Mouse (Mus musculus): ENCODE data around the gene Bmp7.
A peak's percentile ranks its signal among the peaks of the same experiment; 100 is the strongest.

Gene Bmp7

GRCm38 (mm10) chr2:172940003-172940798 is at the start of gene Bmp7:
Gene Bmp7, minus strand, starts transcription at chr2:172940321.
- peak; percentile 83 for DNase-seq

- peak; percentile 49 for DNase-seq
Measured at GRCm38 (mm10) chr2:172982776-172983561, 42.8 kb upstream of the Bmp7 start.

DNA sequence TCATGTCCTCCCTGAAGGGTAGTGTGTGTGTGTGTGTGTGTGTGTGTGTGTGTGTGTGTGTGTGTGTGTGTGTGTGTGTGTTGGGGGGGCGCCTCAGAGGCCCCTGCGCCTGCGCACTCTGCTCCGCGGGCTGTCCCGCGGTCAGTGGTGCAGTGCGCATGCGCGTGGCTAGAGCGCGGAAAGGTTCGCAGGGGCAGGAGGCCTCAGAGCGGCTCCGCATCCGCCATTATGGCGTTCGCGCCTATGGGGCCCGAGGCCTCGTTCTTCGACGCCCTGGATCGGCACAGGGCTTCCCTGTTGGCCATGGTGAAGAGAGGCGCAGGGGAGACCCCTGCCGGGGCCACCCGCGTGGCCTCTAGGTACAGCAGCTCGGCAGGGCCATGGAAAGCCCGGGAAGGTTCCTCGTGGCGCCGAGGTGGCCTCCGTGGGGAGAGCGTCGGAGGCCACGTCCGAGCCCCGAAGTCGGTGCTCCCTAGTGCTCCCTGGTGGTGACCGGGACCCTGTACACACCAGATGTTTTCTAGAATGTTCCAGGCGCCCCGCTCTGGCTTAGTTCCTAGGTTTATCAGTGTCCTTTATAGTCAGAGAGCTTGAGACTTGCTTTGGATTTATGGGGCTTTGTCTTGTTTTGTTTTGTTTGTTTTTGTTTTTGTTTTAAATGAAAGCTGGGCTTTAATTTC is 39.7 kb upstream of the Bmp7 start:
- DNase-seq: peak; percentile 48

DNA sequence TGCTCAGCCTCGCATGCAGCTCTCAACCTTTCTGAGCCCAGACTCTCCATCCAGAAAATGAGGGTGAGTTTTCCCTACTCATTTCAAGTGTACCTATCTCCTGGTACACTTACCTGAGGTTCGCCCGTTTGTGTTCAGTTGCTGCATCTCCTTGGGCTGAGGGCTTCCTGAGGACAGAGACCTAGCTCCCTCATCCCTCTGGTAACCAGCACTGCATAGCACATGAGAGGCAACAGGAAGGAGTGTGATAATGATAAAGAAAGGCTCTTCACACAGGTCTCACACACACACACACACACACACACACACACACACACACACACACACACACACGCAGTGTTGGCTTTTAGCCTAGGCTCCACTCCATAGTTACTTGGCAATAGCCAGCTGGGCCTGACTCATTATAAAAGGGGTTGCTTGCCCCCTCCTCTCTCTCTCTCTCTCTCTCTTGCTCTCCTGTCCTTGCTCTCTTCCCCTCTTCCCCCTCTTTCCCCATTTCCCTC is 38.1 kb upstream of the Bmp7 start:
- DNase-seq: peak; percentile 63

DNA sequence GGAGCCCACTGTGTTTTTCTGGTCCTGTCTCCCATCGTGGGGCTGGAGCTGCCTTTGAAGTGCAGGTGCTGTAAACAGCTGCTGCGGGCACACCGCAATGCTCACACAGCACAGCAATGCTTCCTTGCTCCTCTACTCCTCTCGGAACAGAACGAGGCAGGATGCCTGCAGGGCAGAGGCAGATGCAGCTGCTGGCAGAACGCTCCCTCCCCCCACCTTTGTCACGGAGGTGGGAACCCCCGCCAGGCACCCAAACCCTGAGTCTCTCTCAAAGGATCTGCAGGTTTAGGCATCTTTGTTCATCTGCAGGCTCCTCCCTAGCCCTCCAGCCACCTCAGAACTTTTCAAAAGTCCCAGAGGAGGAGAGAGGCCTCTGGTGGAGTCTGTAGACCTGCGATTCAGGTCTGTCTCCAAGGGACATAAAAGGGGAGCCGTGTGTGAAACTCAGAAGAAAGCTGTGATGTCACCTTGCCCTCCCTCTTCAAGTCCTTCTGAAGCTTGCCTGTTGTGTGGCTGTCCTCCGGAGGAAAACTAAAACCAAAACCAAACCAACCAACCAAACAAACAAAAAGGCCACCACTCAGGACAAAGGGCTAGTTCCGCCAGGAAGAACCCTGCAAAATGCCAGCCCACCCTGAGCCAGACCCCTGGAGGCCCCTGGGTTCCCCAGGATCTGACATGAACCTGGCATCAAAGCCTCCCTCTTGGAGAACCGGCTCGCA is 37.4 kb upstream of the Bmp7 start, which contains the start of gene Spo11:
Gene Spo11, plus strand, starts transcription at position 292 of the 722 bp plus-strand sequence.
- DNase-seq: peak; percentile 92

DNA sequence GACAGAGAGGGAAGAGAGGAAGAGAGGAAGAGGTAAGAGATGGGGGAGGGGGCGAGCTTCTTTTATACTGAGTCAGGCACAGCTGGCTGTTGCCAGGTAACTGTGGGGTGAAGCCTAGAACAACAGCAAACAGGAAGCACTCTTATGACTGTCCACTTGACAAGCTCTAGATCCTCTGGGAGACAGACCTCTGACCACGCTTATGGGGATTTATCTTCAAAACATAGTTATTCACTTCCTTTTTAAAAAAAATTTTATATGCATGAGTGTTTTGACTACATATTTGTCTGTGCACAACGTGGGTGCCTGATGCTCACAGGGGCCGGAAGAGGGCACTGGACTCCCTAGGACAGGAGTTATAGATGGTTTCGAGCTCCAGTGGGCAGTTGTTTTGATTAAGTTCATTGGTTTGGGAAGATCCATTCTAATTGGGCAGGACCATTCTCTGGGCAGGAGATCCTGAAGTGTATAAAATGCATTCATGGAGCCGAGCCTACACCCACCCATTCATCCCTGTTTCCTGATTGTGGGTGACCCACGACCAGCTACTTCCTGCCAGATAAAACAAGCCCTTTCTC is 36.6 kb upstream of the Bmp7 start:
- DNase-seq: peak; percentile 75

DNA sequence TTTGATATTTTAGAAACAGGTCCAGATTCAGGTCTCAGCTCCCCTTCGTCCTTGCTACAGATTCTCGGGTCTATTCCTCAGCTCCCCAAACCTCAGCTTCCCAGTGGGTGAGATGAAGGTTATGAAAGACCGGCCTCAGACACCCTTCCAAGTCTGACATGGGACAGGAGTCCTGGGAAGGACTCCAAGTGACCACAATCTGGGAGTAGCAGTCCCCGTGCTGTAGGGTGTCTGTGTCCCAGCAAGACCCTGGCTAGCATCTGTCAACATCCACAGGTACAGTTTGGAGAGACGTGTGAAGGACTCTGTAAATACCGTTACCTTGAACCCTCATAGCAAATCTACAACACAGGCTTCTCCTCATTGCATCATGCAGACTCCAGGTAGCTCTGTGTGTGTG is 35.0 kb upstream of the Bmp7 start:
- no peak for DNase-seq

GRCm38 (mm10) chr2:172974701-172975100 is 34.6 kb upstream of the Bmp7 start:
- DNase-seq: no peak

- peak; percentile 44 for DNase-seq
Measured at GRCm38 (mm10) chr2:172973806-172974565, 33.9 kb upstream of the Bmp7 start.

DNA sequence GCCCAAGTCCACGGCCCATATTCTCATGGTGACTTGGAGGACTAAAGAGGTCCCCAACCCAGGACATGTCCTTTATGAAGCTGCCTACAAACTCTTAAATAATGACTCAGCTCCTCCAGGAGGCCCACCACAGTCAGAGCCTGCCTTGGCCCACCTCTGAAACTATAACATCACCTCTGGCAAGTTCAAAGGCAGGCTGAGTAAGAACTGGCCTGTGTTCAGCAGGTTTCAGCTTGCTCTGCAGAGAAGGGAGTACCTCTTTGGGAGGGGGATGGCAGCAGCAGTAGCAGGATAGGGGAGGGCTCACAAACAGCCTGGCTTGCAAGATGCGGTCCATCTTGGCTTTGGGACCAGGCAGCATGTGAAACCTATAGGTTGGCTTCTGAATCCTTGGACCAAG is 31.7 kb upstream of the Bmp7 start:
- no peak for DNase-seq

- no peak for DNase-seq
Measured at GRCm38 (mm10) chr2:172966480-172966879, 26.4 kb upstream of the Bmp7 start.

DNA sequence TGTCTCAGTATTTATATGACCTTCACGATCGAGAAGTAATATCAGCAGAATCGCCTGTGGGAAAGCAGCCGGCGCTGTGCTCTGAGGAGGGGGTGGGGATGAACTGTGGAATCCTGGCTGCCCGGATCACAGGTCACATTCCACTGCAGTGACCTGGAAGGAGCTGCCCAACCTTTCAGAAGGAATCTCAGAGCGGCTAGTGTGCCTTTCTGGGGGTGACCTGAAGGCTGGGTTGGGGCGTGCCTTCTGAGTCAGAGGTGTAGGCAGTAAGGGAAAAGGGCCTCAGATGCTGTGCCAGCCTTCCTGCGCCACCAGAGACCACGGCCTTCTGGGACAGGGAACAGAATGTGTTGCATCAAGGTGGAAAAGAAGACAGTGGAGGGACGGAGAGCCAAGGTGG is 25.1 kb upstream of the Bmp7 start:
- DNase-seq: no peak

- DNase-seq: no peak
Measured at GRCm38 (mm10) chr2:172961211-172961610, 21.1 kb upstream of the Bmp7 start.

- no peak for DNase-seq
Measured at GRCm38 (mm10) chr2:172960350-172960749, 20.2 kb upstream of the Bmp7 start.

DNA sequence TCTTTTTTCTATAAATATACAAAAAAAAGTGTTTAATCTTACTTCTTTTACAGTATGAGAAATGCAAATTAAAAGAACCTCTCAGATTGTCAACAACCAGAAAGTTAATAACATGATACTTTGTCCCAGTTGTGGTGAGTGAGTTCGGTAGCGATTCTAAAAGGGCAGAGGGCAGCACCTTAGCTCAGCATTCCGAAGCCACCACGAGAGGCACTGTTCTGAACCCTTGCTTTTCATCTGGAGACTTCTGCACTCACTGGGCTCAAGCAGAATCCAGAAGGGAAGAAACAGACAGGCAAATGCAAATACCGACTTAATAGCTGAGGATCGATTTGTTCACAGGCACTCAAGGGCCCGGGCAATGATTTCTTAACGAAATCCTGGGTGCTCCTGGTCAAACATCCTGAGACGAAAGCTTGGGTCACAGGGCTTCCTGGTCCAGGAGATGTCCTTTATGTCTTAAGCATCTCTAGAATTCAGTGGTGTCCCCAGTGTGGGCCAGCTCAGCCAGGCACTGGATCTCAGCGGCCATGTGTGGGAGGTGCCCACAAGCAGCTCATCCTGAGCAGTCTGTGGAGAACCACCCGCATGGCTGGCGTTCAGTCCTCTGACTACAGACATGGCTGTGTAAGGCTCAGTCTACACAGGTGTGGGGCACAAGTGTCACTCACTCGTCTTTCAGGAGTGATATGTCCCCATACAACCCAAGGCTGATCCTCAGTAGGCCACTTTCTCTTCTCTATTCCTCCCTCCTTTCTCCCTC is 19.1 kb upstream of the Bmp7 start:
- no peak for DNase-seq

DNA sequence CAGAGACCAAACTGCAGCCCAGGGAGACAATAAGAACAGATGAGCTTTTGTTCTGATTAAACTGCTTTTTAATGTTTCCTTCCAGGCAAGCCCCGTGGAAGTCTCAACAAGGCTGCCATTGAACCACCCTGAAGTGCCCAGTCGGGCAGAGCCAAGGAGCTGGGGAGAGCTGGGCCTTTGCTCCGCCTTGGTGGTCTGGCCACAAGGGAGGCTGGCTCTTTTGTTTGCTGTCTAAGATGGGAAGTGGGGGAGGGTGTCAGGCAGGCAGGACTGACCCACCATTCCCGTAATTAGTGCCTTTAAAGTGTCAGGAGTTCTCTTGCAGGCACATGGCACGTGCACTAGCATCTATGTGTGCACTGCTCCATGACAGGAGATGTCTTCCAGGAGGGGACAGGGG is 18.5 kb upstream of the Bmp7 start:
- DNase-seq: no peak

GRCm38 (mm10) chr2:172951976-172952375 is 11.9 kb upstream of the Bmp7 start:
- DNase-seq: no peak

DNA sequence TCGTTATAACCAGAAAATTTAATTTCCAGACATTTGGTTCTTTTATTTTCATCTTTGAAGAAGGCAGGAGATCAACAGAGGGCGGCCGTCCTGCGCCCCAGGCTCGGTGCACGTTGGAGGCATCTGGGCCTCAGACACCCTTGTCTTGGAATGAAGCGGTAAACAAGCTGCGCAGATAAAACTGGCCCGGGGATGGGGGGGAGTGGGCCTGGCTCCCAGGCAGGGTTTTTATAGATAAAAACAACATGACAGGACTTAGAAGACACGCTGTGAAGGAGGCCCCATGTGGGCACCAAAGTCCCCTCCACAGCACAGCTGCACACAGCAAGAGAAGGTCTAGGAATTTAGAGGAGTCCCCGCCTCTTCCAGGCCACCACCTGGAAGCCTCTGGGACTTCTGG is 10.6 kb upstream of the Bmp7 start:
- DNase-seq: no peak

DNA sequence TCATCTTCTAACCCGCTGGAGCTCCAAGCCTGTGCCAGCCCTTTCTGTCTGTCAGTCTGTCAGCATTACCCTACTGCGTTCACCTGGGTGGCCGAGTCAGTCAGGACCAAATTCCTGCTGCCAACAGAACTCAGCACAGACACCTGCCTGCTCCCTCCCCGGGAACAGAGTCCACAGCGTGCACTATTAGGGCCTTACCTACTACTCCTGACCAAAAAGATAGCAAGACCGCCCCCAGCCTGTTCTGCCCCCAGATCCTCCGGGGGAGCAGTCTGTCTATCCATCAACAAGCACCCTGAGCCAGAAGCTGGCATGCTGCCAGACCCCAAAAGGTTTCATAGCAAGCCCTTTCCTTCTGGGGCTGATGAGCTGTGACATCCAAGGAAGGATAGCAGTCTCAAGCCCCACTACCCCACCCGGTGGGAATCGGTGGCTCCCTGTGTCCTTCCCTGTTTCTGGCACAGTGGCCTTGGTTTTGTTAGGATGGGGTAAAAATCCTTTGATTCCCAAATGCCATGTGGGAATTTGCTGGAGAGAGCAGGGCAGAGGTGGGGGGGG is 10.1 kb upstream of the Bmp7 start:
- DNase-seq: no peak

- DNase-seq: no peak
Measured at GRCm38 (mm10) chr2:172949051-172949450, 8.9 kb upstream of the Bmp7 start.

Measured in thymus, postnatal 4 days (tissue).